Mouse (Mus musculus) stomach, embryonic 15.5 days (tissue): ENCODE data around the gene Itga3. TPM values are rescaled to one million over a fixed set of nuclear protein-coding genes. Genes with fewer than 3 reads are reported as not detected.

Source experiments
- ATAC-seq: fragments of 200-750 bp; cut with Nextera tagmentation; 2 replicates; pipeline ENCODE4 v1.8.0; 2017; ENCODE audit warnings: low read depth, moderate number of reproducible peaks, moderate TSS enrichment; ENCODE audit not compliant: insufficient read depth, low FRiP score
- H3K27ac ChIP-seq: fragments of 300-500 bp; sonication (generic); 2 replicates; pipeline ENCODE4 v1.5.1; 2015; ENCODE audit warnings: mild to moderate bottlenecking, inconsistent platforms
- H3K27me3 ChIP-seq: fragments of 300-500 bp; sonication (generic); replicated peaks from 2 replicates; pipeline ENCODE4 v1.6.1; 2015; ENCODE audit warnings: inconsistent platforms
- H3K36me3 ChIP-seq: fragments of 300-500 bp; sonication (generic); 2 replicates; pipeline ENCODE4 v1.6.1; 2015; ENCODE audit warnings: inconsistent platforms
- H3K4me1 ChIP-seq: fragments of 300-500 bp; sonication (generic); 2 replicates; pipeline ENCODE4 v1.6.1; 2015; ENCODE audit warnings: inconsistent platforms
- H3K4me2 ChIP-seq: fragments of 300-500 bp; sonication (generic); 2 replicates; pipeline ENCODE4 v1.6.1; 2015; ENCODE audit warnings: mild to moderate bottlenecking, inconsistent platforms
- H3K4me3 ChIP-seq: fragments of 300-500 bp; sonication (generic); replicated peaks from 2 replicates; pipeline ENCODE4 v1.5.1; 2015; ENCODE audit warnings: inconsistent platforms
- H3K9ac ChIP-seq: fragments of 300-500 bp; sonication (generic); 2 replicates; pipeline ENCODE4 v1.6.1; 2015; ENCODE audit warnings: inconsistent platforms
- H3K9me3 ChIP-seq: fragments of 300-500 bp; sonication (generic); 2 replicates; pipeline ENCODE4 v1.6.1; 2016; ENCODE audit warnings: inconsistent platforms
- WGBS: fragments of 180-500 bp; shearing (Covaris S2); methylation state at CpG from one replicate; pipeline ENCODE4 v1.1.7; 2015; 5-methylcytosine and 5-hydroxymethylcytosine counted together
- polyA plus RNA-seq: library from polyadenylated mRNA; unstranded; fragments of >200 nt; fragmentation: Nextera tagmentation; extraction: Ambion mirVana; gene quantifications from 2 replicates; pipeline ENCODE4 v1.2.1, GENCODE M21; 2015

Gene Itga3
- polyA plus RNA-seq, 1 experiment from 2014 or later, result 24.1 TPM

DNA sequence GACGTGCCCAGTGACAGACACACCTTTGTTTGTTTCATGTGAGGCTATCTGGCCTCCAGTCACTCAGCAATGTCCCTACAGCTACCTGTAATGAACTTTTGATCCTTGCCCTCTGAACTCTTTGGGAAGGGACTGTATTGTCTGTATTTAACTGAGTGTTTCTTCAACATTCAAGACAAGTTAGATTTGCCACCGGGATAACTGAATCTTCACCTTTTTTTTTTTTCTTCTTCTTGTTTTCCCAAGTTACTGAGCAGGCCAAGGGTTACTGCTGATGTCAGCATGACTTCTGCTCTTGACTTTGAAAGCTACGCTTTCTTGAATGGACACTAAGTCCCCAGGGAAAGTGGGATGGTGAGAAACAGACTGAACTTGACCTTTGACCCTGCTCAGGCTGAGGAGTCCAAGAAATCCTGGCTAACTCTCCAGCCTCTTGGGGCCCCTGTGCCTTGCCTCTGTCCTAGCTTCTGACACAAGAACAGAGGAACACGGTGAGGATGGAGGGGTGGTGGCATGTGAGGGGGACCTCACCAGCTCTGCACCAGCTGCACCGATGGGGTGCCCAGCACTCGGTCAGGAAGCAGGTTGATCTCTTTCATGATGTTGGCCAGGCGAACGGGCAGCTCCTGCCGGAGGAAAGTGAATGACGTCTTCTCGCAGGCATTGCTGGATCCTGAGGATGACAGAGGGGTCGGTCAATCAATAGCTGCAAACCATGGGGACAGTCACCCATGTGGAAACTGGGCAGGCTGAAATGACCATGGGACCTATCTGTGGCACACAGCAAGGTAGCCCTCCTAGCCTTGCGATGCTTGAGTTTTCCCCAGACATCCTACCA lies 37.6 kb downstream of the Itga3 start:
- H3K4me3 ChIP-seq, result no peak overlapping the region
- no peak for ATAC-seq
- WGBS, result 75% methylated on average over 13 of the region's 13 CpGs
- no peak overlapping the region for H3K27ac ChIP-seq
- H3K9me3 ChIP-seq, result no peaks in the 10 kb centered on the region
- H3K9ac ChIP-seq, result no peak overlapping the region
- no peaks in the 10 kb centered on the region for H3K27me3 ChIP-seq
- H3K4me1 ChIP-seq, result peaks cover 24% of the 10 kb centered on the region
- no peaks in the 10 kb centered on the region; the same call in 1 of the 2 replicates for H3K36me3 ChIP-seq
- no peak overlapping the region for H3K4me2 ChIP-seq

DNA sequence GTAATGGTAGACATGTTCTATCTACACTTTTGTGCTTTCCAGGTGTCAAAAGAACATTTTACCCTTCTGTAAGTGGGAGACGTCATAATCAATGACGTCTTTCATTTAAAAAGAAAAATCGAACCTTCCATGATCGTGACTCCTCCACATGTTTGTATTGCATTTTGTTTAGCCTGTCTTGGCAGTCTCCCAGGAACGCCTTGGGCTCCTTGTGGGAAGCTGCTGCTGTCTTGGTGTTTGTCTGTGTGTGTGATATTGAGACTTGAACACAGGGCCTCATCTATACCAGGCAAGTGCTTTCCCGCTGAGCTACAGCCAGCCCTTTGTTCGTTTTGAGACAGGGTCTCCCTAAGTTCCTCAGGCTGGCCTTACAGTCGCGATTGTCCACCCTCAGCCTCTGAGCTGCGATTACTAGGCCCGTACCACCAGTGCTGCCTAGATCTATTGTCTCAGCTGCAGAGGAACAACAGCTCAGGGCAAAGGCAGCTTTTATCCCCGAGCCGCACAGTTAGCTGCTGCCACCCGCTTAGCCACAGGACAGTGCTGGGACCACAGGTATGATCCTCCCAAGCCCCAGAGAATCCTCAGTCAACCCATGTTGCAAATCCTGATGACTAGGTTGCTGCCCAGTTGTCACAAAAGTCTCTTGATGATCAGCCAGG lies 38.3 kb downstream of the Itga3 start:
- H3K27me3 ChIP-seq, result no peaks in the 10 kb centered on the region
- no peak overlapping the region for H3K27ac ChIP-seq
- no peak overlapping the region for H3K4me2 ChIP-seq
- peaks cover 26% of the 10 kb centered on the region for H3K4me1 ChIP-seq
- WGBS, result 71% methylated on average over 14 of the region's 14 CpGs
- H3K36me3 ChIP-seq, result no peaks in the 10 kb centered on the region; the same call in 1 of the 2 replicates
- H3K9me3 ChIP-seq, result no peaks in the 10 kb centered on the region
- H3K4me3 ChIP-seq, result no peak overlapping the region
- no peak for ATAC-seq
- no peak overlapping the region for H3K9ac ChIP-seq

GRCm38 (mm10) chr11:95037306-95037705 lies 39.3 kb downstream of the Itga3 start:
- ATAC-seq, result no peak
- Histone ChIP-seq H3K4me1 (peaks cover 29% of the 10 kb centered on the region), H3K36me3 (no peaks in the 10 kb centered on the region; the same call in 1 of the 2 replicates), H3K4me3 (no peak overlapping the region), H3K9me3 (no peaks in the 10 kb centered on the region), H3K27me3 (no peaks in the 10 kb centered on the region), H3K9ac (no peak overlapping the region), H3K4me2 (no peak overlapping the region), H3K27ac (no peak overlapping the region)
- WGBS, result 57% methylated on average over 6 of the region's 6 CpGs

DNA sequence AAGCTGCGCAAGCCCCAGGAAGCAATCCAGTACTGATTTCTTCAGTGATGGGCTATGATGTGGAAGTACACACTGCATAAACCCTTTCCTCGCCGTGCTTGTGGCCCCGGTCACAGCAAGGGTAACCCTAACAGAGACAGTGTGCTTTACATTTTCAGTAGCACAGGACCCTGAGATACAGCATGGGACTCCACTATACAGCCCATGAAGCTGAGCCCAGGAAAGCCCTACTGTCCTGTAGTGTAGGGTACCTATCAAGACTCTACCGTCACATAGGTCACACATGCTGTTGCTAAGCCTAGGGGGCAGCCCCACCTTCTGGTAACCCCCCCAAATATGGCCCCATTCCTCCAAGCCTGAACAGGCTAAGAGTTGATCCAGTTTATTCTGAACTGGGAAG lies 40.1 kb downstream of the Itga3 start:
- Histone ChIP-seq H3K36me3 (no peaks in the 10 kb centered on the region; the same call in 1 of the 2 replicates), H3K27ac (no peak overlapping the region), H3K9ac (no peak overlapping the region), H3K9me3 (no peaks in the 10 kb centered on the region), H3K4me2 (no peak overlapping the region), H3K4me3 (no peak overlapping the region), H3K27me3 (no peaks in the 10 kb centered on the region), H3K4me1 (peaks cover 21% of the 10 kb centered on the region)
- ATAC-seq, result no peak
- WGBS, result 95% methylated on average over 5 of the region's 5 CpGs

DNA sequence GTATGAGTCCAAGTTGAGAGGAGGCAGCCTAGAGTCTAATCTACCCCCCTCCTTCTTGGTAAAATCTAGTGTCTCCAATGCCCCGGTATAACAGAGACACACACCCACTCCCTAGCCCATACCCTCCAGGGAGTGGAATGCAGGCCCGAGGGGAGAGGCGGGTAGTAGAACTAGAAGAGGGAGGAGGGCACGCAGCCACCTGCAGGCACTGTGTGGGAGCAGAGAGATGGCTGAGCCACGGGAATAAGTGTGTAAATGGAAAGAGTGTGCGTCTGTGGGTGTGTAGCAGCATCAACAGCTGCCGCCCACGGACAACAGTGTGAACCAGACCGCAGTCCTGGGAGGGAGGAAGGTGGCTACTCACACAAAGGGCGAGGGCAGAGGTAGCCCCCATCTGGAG lies 41.7 kb downstream of the Itga3 start:
- Histone ChIP-seq H3K4me2 (no peak overlapping the region), H3K27me3 (no peaks in the 10 kb centered on the region), H3K4me3 (no peak overlapping the region), H3K4me1 (peaks cover 12% of the 10 kb centered on the region; the same call in 1 of the 2 replicates), H3K9ac (no peak overlapping the region), H3K27ac (no peak overlapping the region), H3K36me3 (no peaks in the 10 kb centered on the region; the same call in 1 of the 2 replicates), H3K9me3 (no peaks in the 10 kb centered on the region)
- 64% methylated on average over 10 of the region's 10 CpGs for WGBS
- ATAC-seq, result no peak

GRCm38 (mm10) chr11:95033617-95034016 lies 43.0 kb downstream of the Itga3 start:
- H3K27ac ChIP-seq, result no peak overlapping the region
- peaks cover 10% of the 10 kb centered on the region; the same call in 1 of the 2 replicates for H3K4me1 ChIP-seq
- ATAC-seq, result no peak
- H3K9me3 ChIP-seq, result no peaks in the 10 kb centered on the region
- H3K9ac ChIP-seq, result no peak overlapping the region
- WGBS, result 54% methylated on average over 14 of the region's 14 CpGs
- H3K4me2 ChIP-seq, result no peak overlapping the region
- no peaks in the 10 kb centered on the region; the same call in 1 of the 2 replicates for H3K36me3 ChIP-seq
- H3K27me3 ChIP-seq, result no peaks in the 10 kb centered on the region
- H3K4me3 ChIP-seq, result no peak overlapping the region

GRCm38 (mm10) chr11:95032945-95033344 lies 43.7 kb downstream of the Itga3 start:
- WGBS, result 34% methylated on average over 6 of the region's 6 CpGs
- no peak overlapping the region for H3K27ac ChIP-seq

GRCm38 (mm10) chr11:95027850-95028470 lies 48.6 kb downstream of the Itga3 start:
- WGBS, result 38% methylated on average over 13 of the region's 13 CpGs
- Histone ChIP-seq H3K9me3 (no peaks in the 10 kb centered on the region), H3K36me3 (peaks cover 14% of the 10 kb centered on the region), H3K27ac (no peak overlapping the region), H3K9ac (no peak overlapping the region), H3K4me3 (no peak overlapping the region), H3K27me3 (no peaks in the 10 kb centered on the region), H3K4me2 (no peak overlapping the region), H3K4me1 (peaks cover 5% of the 10 kb centered on the region; the same call in 1 of the 2 replicates)
- no peak for ATAC-seq

More at GRCm38 (mm10) chr11:95032945-95033344, 43.7 kb downstream of the Itga3 start:
- H3K9ac ChIP-seq, result no peak overlapping the region
- peaks cover 6% of the 10 kb centered on the region; the same call in 1 of the 2 replicates for H3K4me1 ChIP-seq
- ATAC-seq, result no peak
- no peaks in the 10 kb centered on the region; the same call in 1 of the 2 replicates for H3K36me3 ChIP-seq
- H3K9me3 ChIP-seq, result no peaks in the 10 kb centered on the region
- no peak overlapping the region for H3K4me2 ChIP-seq
- H3K4me3 ChIP-seq, result no peak overlapping the region
- no peaks in the 10 kb centered on the region for H3K27me3 ChIP-seq

DNA sequence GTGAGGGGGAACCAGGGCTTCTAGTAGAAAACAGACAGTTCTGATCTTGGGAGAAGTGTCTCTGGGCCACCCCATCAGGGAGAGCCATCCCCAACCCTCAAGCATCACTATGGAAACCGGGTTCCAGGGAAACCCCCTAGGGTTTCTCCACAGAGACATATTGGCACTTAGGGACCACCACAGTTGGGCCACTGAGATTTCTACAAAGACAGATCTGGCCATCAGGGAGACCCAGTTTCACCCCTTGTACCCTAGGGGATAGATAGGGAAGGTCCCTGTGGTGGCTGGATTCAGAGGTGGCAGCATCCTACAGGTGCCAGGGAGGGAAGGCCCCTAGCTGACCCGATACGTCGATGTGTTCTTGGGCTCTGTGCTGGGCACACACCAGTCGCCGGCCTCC lies 49.8 kb downstream of the Itga3 start:
- 83% methylated on average over 6 of the region's 6 CpGs for WGBS
- peaks cover 24% of the 10 kb centered on the region for H3K36me3 ChIP-seq

DNA sequence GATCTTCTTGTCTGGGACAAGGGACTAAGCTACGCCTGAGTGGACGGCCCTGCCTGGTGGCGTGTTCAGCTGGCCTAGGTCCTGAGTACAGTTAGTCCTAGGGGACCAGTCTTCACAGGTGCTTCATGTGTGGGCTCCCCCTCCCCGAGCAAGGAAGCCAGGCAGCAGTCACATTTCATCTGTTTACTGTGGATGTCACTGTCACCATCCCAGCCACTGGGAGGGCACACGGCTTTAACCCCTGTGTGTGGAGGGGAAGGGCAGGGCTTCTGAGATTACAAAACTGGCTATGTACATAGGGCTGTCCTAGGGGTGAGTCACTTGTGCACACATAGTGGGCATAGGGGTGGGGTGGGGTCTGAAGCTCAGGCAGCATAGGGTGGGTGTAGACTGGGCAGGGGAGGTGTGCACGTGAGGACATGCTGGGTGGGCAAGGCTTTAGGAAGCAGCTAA lies 50.5 kb downstream of the Itga3 start:
- no peaks in the 10 kb centered on the region for H3K9me3 ChIP-seq
- peaks cover 25% of the 10 kb centered on the region for H3K36me3 ChIP-seq
- H3K9ac ChIP-seq, result no peak overlapping the region
- peaks cover 3% of the 10 kb centered on the region; the same call in 1 of the 2 replicates for H3K4me1 ChIP-seq
- H3K27me3 ChIP-seq, result no peaks in the 10 kb centered on the region
- no peak overlapping the region for H3K4me3 ChIP-seq
- no peak overlapping the region for H3K4me2 ChIP-seq
- peak overlapping the region; percentile 35; the same call in 1 of the 2 replicates for H3K27ac ChIP-seq
- 56% methylated on average over 6 of the region's 6 CpGs for WGBS
- ATAC-seq, result peak; percentile 70

More for the DNA sequence above, 49.8 kb downstream of the Itga3 start:
- Histone ChIP-seq H3K4me2 (no peak overlapping the region), H3K4me3 (no peak overlapping the region), H3K27ac (no peak overlapping the region), H3K27me3 (no peaks in the 10 kb centered on the region), H3K4me1 (peaks cover 3% of the 10 kb centered on the region; the same call in 1 of the 2 replicates), H3K9ac (no peak overlapping the region), H3K9me3 (no peaks in the 10 kb centered on the region)
- no peak for ATAC-seq

- peaks cover 28% of the 10 kb centered on the region for H3K36me3 ChIP-seq
- H3K27ac ChIP-seq, result no peak overlapping the region
- ATAC-seq, result no peak
- H3K9me3 ChIP-seq, result no peaks in the 10 kb centered on the region
- H3K4me3 ChIP-seq, result no peak overlapping the region
- H3K9ac ChIP-seq, result no peak overlapping the region
- WGBS, result 72% methylated on average over 11 of the region's 11 CpGs
- H3K27me3 ChIP-seq, result no peaks in the 10 kb centered on the region
- no peak overlapping the region for H3K4me2 ChIP-seq
- peaks cover 3% of the 10 kb centered on the region; the same call in 1 of the 2 replicates for H3K4me1 ChIP-seq
Observed at GRCm38 (mm10) chr11:95025227-95026012, 51.2 kb downstream of the Itga3 start.
